Mouse (Mus musculus): Measurements from ENCODE around the gene Tmem175.
"Not testable (repeated sequence)": the region's sequence is repeated elsewhere in the genome, so short reads cannot be mapped to it uniquely, and the experiment has no call there.

Tmem175 gene

DNA sequence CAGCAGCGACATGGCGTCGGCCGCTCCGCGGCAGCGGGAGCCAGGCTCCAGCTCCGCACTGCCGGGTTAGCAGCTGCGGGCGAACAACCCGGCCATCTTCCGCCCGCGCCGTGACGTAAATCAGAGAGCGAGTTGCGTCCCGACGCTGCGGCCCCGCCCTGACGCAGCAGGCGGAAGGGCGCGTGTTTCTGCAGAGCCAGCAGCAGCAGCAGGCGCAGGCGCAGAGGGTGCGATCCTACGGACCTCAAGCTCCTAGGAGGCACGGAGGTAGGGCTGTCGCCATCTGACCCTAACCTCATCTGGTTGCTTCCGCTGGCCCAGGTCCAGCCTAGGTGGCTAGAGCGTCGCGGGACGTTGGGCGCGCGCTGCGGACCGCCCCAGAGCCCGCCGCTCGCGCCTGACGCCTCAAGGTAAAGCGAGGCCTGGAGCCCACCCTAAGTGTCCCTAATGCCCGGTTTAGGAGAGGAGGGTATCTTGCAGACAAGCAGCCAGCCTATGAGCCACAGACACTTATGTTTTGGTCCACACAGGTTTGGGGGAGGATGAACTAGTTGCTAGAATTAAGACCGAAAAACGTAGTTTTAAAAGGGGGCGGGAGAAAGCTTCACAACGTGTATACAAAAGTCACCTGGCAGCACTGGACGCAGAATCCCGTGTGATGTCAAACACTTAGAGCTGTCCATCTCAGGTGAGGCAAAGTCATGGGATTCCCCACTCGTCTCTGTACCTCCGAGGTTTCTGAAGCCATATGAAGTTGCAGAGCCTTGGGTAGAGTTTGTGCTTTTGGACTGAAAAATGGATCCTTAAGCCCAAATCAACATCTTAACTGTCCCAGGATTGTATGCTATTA is at the start of gene Tmem175, which contains the start of gene Gak:
TSS of gene Tmem175 (plus strand) at position 137 of the 850 bp plus-strand sequence.
TSS of gene Gak (minus strand) at position 122 of the 850 bp plus-strand sequence.
- DNase-seq (ENCODE audit: extremely low read depth, low read depth), result peak; percentile 87

DNA sequence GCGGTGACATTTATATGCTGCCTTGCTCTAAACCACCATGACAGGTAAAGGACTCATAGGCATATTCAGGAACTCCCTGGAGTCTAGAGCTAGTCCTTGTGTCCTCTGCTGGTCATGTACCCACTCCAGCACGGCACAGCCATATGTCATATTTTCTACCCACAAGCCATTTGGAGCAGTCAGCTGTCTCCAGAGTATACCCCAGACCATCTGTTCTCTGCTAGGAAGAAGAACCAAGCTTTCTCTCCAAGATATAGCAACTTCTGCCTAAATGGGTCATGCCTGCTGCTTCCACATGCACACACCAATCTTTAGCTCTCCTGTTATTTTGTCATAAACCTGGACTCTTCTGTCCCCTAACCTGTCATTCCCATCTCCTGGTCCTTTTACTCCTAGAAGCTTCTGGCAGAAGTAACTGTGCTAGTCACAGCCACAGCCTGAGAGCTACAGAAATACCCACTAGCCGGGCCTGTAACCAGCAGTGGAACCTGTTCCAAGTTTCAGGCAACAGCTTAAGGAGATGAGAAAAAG is 48.1 kb upstream of the Tmem175 start:
- no peak for DNase-seq (ENCODE audit: extremely low read depth, low read depth)

DNA sequence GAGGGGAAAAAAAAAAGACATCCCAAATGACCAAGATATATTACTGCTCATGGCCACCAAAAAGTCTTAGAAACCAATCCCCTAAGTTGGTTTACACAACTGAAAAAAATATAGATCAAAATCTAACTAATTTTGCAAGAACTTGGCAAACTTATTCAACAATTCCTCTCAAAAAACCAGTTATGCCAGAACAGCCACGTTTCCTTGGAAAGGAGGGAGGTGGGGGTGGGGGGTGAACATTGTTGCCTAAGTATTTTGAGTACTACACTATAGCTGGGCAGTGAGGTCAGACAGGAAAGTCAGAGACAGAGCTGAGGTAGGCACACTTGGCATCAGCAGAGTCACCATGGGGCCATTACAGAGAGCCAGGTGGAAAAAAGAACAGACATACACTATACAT is 29.6 kb upstream of the Tmem175 start:
- no peak for DNase-seq (ENCODE audit: extremely low read depth, low read depth)

DNA sequence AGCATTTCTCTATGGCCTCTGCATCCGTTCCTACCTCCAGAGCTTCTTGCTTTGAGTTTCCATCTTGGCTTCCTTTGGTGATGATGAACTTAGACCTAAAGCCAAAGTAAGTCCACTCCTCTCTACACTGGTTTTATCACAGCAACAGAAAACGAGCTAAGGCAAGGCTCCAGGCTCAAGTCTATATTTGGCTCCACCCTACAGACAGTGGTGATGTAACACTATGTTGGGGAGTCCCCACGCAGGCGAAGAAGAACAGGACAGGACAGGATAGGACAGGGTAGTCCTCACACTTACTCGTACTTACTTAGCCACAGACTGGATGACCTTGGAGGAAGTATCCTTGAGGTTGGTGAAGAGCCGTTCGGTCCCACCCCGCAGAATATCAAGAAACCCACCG is 27.0 kb upstream of the Tmem175 start:
- no peak for DNase-seq (ENCODE audit: extremely low read depth, low read depth)

DNA sequence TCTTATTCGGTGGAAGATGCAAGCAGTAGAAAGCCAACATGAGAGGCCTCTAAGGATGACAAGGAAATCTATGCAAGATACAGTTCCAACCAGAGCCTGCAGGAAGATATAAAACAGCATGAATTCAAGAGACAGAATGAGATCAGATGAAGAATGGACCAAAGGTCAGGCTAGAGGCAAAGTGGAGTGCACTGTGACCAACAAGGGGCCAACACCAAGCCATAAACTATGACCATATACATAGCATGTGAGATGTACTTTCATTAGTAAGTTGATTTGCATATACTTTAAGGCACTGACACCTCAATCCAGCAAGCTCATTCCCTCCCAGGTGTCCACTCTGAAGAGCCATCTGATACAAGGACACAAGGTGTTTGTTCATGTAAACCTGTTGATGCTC is 19.1 kb upstream of the Tmem175 start:
- DNase-seq (ENCODE audit: extremely low read depth, low read depth), result no peak

DNA sequence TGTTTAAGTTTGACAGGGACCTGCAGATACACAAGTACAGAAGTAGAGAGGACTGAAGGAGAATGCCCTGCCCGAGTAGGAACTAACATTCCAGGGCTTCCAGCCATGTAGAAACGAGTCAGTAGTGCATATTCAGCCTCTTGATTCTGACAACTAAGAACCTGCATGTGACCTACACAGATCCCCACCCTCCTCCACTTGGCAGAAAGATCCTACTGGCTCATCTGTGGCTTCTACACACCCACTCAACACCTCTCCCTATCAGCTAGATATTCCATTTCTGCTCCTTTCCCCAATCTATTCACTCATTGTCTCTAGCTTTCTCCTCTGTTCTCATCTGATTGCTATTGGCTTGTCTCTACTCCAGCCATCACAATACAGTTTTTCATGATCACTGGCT is 7.7 kb upstream of the Tmem175 start:
- no peak for DNase-seq (ENCODE audit: extremely low read depth, low read depth)

DNA sequence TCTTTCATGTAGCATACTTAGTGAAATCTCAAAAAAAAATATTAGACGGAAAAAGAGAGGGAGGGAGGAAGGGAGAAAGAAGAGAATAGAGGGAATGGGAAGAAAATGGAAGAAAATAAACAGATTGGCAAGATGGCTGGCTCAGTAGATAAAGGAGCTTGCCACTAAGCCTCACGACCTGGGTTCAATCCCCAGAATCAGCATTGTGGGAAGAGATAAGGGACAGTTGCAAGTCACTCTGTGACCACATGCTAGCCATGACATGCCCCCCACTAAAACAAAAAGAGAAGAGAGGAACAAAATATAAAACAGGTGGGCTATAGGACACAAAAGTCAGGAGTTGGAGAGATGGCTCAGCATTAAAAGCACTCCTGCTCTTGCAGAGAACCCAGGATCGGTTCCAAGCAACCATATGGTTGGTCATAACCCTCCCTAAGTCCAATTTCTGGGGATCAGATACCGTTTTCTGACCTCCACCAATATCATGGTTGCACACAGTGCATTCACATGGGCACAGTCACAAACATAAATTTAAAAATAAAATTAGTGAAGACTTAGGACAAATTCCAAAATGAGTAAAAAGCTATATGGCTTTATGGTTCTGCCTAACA is 3.4 kb upstream of the Tmem175 start:
- peak; percentile 38 for DNase-seq (ENCODE audit: extremely low read depth, low read depth)

DNA sequence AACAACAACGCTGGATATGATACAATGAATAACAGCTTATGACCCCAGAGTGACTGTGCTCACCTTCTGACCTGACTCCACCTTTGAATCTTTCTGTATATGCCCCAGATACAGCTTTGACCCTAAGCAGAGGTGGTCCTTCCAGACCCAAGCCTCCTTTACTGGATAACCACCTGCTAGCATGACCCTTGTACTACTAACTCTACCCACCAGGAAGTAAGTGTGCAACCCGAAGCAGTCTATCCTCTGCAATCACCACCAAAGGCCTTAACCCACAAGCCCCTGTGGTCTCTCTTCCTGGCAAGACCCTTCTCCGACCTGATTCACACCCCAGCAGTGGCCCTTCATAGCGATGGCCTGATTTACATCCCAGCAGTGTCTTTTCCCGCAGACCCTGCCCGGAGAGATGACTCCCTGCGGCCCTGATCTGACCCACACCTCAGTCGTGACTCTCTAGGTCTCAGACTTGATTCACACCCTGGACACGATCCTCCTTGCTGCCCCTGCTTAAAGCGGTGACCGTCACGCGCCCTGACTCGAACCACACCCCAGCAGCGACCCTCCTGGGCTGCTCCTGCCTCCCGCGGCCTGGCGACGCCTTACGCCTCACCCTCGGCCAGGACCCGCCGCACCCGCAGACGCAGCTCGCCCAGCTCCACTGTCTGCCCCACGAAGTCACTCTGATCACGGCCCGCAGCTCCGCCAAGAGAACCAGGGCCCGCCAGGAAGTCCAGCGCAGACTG is 508 bp upstream of the Tmem175 start:
- peak; percentile 41 for DNase-seq (ENCODE audit: extremely low read depth, low read depth)

DNA sequence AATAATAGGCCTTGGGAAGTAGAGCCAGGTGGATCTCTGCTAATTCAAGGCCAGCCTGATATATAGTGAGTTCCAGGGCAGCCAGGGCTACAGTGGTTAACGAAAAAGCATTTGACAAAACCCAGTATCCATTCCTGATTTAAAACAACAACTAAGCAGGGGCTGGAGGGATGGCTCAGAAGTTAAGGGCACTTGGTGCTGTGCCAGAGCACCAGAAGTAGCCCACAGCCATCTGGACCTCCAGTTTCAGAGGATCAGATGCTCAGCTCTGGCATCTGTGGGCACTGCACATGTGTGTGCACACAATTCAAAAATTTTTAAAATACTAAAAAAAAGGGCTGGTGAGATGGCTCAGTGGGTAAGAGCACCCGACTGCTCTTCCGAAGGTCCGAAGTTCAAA is 4.1 kb downstream of the Tmem175 start:
- DNase-seq (ENCODE audit: extremely low read depth, low read depth), result no peak

DNA sequence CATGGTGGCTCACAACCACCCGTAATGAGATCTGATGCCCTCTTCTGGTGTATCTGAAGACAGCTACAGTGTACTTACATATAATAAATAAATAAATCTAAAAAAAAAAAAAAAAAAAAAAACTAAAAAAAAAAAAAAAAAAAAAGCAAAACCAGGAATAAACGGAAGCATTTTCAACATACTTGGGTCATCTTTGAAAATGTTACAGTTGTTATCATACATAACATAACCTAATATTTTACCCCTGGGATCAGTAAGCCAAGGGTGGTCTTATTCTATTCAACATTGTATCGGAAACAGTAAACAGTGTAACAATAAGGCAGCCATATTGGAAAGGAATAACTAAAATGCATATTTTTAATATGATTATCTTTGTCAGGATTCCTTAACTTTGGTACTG is 4.5 kb downstream of the Tmem175 start:
- DNase-seq (ENCODE audit: extremely low read depth, low read depth), result not testable (repeated sequence)

DNA sequence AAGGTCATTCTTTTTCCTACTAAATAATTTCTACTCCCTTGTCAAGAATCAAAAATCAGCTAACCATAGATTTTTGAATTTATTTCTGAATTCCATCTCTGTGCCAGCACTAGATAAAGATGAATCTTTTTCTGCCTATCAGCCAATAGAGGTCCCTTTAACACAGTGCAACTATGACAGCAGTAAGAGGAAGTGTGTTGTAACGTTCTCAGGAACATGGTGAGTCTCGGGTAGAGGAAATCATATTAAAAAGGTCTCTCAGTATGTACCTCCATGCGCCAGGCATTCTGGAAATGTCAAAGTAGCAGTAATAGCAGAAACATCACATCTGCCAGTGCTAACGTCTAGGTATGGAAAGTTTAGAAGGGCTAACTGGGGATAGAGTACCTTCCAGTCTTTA is 6.6 kb downstream of the Tmem175 start:
- DNase-seq (ENCODE audit: extremely low read depth, low read depth), result no peak

DNA sequence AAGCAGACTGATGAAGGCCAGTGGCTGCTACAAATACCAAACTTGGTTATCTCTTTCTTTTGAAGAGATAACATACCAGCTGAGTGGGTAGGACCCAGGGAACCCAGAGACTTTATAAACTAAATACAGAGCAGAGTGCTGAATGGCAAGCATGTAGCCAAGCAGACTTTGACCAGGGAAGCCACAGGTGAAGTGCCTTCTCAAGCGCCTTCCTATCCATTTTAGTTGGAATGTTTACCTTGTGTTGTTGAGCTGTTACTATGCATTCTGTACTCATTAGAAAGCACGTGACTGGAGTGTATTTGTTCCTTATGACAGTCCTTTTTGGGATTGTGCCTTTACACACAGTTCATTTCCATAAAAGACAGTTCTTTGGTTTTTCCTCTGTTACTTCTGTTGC is 14.1 kb downstream of the Tmem175 start:
- no peak for DNase-seq (ENCODE audit: extremely low read depth, low read depth)

DNA sequence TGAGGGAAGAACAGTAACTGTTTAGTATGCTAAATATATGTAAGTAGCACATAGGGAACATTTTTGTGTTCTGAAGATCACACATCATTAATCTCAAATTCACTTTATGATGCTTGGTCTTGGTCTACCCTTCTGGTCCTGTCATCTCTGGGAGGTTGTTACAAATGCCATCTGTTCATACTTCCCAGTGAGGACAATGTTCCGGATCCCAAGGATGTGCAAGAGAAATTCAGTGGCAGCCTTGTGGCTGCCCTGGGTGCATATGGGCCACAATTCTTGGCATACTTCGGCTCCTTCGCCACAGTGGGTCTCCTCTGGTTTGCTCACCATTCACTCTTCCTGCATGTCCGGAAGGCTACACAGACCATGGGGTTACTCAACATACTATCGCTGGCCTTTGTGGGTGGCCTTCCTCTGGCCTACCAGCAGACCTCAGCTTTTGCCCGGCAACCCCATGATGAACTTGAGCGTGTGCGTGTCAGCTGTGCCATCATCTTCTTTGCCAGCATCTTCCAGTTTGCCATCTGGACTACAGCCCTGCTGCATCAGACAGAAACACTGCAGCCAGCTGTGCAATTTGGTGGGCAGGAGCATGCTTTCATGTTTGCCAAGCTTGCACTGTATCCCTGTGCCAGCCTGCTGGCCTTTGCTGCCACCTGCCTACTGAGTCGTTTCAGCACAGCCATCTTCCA is 16.2 kb downstream of the Tmem175 start:
- DNase-seq (ENCODE audit: extremely low read depth, low read depth), result no peak

DNA sequence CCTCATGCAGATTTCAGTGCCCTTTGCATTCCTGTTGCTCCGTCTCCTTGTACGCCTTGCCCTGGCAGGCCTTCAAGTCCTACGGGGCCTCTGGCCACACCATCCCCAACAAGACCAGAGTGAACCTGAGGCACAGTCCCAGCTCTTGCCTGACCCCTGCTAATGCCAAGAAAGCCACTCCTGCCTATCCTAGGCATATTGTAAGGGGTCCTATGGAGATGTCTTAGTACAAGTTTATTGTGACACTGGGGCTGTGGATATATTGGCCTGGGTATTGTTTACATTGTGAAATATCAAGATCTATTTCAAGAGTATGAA is 16.7 kb downstream of the Tmem175 start:
- no peak for DNase-seq (ENCODE audit: extremely low read depth, low read depth)

DNA sequence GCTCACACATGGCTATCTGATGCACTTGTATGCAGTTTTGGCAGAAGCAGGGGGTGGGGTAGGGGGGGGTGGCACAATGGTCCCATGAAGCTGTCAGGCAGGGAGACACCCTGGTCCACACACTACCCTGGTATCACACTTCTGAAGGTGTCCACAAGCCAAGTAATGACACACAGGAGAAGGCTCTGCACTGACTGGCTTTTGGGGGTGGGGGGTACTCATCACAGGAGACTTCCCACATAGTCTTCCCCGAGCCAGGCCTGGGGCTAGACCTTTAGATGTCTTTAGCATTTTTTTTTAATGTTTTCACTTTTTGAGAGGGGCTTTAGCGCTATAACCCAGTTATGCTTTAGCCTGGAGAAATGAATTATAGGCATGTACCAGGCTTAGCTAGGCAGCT is 17.7 kb downstream of the Tmem175 start:
- DNase-seq (ENCODE audit: extremely low read depth, low read depth), result no peak

DNA sequence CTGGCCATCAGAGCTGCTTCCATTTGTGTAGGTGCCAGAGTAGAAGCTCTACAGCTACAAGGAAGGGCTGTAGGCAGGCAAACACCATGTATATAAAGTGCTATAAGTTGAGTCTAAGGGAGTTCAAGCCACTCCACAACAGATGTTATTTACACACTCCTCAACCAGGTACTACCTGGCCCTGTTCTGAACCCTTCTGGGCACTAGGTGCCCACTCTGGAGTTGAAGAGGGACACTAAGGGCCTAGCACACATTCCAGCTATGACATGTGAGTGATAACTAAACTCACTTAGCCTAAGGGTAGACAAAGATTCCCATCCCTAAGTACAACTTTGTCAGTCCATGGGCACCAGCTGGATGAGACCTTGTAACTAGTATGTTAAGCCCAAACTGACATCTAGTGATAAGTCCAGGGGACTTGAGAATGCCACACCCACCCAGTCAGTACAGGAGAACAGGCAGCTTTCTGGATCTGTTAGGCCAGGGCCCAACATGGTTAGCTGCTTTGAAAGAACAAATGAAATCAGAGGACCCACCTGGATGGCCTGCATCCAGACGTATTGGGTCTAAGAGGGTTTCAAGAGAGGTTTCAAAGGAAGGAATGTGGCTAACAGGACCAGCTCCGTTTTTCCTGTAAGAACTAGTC is 18.4 kb downstream of the Tmem175 start:
- no peak for DNase-seq (ENCODE audit: extremely low read depth, low read depth)

DNA sequence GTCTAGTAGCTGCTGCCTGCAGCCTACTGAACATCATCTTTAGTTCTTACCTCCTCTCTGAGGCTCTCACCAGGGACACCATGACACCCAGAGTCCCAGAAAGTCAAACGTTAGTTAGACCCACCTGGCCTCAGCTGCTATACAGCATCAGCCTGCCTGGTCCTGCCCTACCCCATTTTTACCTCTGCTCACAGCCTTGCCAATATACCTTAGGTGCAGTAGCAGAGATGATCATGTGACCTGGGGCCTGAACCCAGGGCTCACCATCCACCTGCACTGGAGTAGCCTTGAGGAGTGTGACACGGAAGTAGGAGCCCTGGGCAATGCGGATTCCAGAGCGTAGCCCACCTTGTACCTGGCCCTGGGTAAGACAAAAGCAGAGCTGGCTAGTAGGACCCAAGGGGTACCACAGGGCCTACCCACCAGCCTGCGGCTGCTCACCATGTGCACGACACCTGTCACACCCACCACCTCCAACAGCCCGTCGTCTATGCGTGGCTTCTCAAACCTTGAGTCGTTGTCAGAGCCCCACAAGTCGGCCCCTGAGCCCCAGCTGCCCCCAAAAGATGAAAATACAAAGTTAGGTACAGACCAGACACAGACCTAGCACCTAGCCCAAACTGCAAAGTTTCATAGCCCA is 19.5 kb downstream of the Tmem175 start:
- no peak for DNase-seq (ENCODE audit: extremely low read depth, low read depth)

DNA sequence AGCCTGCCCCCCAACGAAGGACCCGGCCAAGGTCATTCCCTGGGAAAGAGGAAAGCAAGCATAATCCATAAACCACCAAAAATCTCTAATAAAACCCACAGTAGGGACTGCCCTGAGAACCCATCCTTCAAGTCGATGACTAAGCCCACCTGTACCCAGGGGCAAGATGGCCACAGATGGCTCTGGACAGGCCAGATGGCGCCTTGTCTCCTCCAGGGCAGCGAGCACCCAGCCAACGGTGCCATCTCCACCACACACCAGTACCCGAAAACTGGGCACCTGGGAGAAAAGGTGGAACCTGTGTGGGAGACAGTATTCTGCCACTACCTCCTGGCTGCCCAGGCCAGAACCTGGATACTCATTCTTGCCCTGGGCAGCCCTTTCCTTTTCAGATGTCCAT is 20.8 kb downstream of the Tmem175 start:
- no peak for DNase-seq (ENCODE audit: extremely low read depth, low read depth)

DNA sequence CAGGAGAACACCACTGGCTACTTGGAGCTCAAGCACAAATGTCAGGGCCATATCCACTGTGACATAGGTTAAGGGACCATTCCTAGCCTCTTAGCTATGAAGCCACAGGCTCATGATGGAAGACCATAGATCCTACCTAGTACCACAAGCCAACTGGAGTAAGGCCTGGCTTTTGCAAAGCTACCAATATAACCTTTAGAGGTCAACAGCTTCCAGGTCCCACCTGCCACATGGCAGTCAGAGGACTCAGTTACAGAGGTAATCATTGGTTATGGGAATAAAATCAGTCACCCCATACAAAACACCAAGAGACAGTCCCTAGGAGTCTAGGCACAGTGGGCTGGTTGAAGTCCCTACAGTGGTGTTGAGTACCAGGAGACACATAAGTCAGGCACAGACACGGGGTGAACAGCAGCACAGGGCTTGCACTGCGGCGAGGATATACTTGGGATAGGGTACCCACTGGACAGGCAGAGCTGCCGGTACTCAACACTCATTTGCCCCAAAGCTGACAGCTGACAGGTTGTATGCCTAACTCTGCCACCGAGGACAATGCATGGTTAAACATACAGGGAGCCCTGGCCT is 21.7 kb downstream of the Tmem175 start:
- DNase-seq (ENCODE audit: extremely low read depth, low read depth), result no peak

DNA sequence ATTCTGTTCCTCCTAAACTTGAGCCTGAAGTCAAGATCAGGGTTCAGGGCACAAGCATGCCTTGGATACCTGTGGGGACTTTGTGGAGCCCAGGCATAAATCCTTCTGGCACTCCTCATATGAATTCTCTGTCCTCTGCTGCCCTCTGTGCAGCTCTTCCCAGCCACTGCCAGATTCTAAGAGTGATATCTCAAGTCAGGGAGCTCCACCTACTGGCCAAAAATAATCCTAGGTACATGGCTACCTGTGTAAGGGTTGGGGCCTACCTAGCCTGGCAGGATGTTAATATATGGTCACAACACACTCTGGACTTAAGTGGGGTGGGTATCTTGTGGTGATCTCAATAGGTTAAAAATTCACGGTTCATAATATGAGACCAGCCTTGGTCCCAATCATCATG is 22.3 kb downstream of the Tmem175 start:
- no peak for DNase-seq (ENCODE audit: extremely low read depth, low read depth)

Measured in MEL-GATA-1-ER (cell line).